Mouse (Mus musculus) midbrain, embryonic 12.5 days (tissue): ENCODE measurements around the gene Hyls1. TPM values are rescaled to one million over a fixed set of nuclear protein-coding genes. Genes with fewer than 3 reads are reported as not detected.

Source experiments
- ATAC-seq: fragments of 200-750 bp; cut with Nextera tagmentation; 2 replicates; pipeline ENCODE4 v1.8.0; 2017; ENCODE audit warnings: low read depth, moderate TSS enrichment, moderate library complexity; ENCODE audit not compliant: low FRiP score
- H3K27ac ChIP-seq: fragments of 300-500 bp; sonication (generic); replicated peaks from 2 replicates; pipeline ENCODE4 v1.5.1; 2016; ENCODE audit warnings: mild to moderate bottlenecking
- H3K27me3 ChIP-seq: fragments of 300-500 bp; sonication (generic); 2 replicates; pipeline ENCODE4 v1.6.1; 2016; ENCODE audit warnings: mild to moderate bottlenecking
- H3K36me3 ChIP-seq: fragments of 300-500 bp; sonication (generic); 2 replicates; pipeline ENCODE4 v1.6.1; 2016
- H3K4me1 ChIP-seq: fragments of 300-500 bp; sonication (generic); 2 replicates; pipeline ENCODE4 v1.6.1; 2016
- H3K4me2 ChIP-seq: fragments of 300-500 bp; sonication (generic); replicated peaks from 2 replicates; pipeline ENCODE4 v1.6.1; 2016; ENCODE audit warnings: mild to moderate bottlenecking, moderate library complexity
- H3K4me3 ChIP-seq: fragments of 300-500 bp; sonication (generic); 2 replicates; pipeline ENCODE4 v1.5.1; 2016; ENCODE audit warnings: mild to moderate bottlenecking
- H3K9ac ChIP-seq: fragments of 300-500 bp; sonication (generic); replicated peaks from 2 replicates; pipeline ENCODE4 v1.6.1; 2016; ENCODE audit warnings: mild to moderate bottlenecking, moderate library complexity
- H3K9me3 ChIP-seq: fragments of 300-500 bp; sonication (generic); 2 replicates; pipeline ENCODE4 v1.6.1; 2016; ENCODE audit warnings: mild to moderate bottlenecking
- WGBS: fragments of 180-500 bp; shearing (Covaris S2); methylation state at CpG from one replicate; pipeline ENCODE4 v1.1.7; 2016; 5-methylcytosine and 5-hydroxymethylcytosine counted together
- polyA plus RNA-seq: library from polyadenylated mRNA; unstranded; fragments of >200 nt; fragmentation: Nextera tagmentation; extraction: Ambion mirVana; gene quantifications from 2 replicates; pipeline ENCODE4 v1.2.1, GENCODE M21; 2016

Hyls1 gene
- polyA plus RNA-seq, 1 experiment from 2014 or later = 26.8 TPM

DNA sequence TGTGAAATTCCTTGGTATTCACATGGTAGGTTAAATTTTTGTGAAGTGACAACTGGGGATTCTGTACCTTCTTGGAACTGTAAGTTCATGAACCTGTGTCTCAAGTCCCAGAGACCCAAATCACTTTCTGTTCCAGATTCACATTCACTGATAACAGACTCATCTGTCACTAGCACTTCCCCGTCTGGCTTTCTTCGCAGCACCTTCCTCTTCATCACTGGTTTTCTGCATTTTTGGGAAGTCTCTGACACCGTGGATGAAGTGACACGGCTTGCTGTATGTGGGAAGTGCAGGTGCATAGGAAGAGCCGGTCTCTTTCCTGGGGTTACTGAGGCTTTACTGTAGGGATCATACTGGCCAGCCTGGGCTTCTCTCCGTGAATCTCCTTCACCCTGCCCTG, 8.6 kb downstream of the Hyls1 start:
- ATAC-seq = no peak
- Histone ChIP-seq H3K27ac (no peak overlapping the region), H3K4me1 (peaks cover 22% of the 10 kb centered on the region), H3K4me2 (no peak overlapping the region), H3K27me3 (peaks cover 18% of the 10 kb centered on the region), H3K4me3 (no peak overlapping the region), H3K9me3 (no peaks in the 10 kb centered on the region), H3K9ac (no peak overlapping the region), H3K36me3 (peaks cover 34% of the 10 kb centered on the region)
- WGBS = 91% methylated on average over 6 of the region's 6 CpGs

DNA sequence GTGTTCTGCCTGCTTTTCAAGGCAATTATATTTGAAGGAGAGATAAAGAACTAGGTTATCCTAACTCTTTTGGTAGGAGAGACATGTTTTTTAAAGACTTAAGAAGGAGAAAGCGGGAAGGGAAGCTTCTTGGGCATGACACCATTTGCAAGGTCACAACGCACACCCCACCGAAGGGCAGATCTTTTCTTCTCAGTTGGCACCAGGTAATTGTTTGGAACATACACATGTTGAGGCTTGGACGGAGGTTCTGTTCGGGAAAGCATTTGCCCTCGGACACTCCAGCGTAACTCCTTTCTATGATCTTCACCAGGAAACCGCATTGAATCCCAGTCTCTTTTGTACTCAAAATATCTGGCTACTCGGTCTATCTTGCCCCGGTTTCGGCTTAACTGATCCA, 9.1 kb downstream of the Hyls1 start:
- no peak overlapping the region for H3K27ac ChIP-seq
- no peak for ATAC-seq
- H3K9me3 ChIP-seq = no peaks in the 10 kb centered on the region
- peaks cover 22% of the 10 kb centered on the region for H3K4me1 ChIP-seq
- no peak overlapping the region for H3K4me3 ChIP-seq
- peaks cover 29% of the 10 kb centered on the region for H3K36me3 ChIP-seq
- H3K4me2 ChIP-seq = no peak overlapping the region
- peaks cover 21% of the 10 kb centered on the region for H3K27me3 ChIP-seq
- 94% methylated on average over 11 of the region's 11 CpGs for WGBS
- no peak overlapping the region for H3K9ac ChIP-seq

DNA sequence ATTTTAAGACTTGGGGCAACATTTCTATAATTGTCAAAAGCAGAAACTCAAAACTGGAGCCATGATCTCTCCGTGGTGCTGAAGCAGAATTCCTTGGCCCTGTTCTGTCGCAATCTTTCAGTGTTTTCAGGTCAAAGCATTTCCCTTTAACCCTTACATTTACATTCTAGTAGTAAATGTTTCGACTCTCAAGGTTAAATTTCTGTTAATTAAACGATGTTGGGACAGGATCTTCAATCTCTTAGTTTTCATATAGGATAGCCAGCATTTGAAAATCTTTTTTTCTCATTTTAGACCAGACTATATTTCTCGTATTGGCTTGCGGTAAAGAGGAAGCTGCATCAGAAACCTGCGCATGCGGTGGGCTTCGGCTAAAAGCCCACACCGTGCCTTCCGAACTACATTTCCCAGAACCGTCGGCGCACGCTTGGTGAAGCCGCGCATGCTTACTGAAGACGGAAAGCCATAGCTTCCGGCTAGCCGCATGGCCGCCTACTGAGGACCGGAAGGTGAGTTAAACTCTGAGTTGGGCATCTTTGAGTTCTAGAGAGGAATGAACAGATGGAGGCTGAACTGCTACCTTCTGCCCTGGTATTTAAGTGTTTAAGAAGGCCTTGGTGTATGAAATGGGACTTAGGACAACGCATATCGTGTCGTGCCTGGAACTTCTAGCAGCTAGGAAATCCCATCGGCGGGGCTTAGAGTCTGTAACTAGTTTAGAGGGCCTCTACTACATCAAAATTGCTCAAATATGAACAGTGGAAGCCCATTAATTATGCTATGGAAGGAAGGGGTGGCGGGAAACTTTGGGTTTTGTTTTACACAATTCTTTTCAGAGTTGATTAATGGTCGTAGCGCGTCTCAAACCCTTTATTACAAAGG, 10.9 kb downstream of the Hyls1 start:
- peaks cover 13% of the 10 kb centered on the region for H3K36me3 ChIP-seq
- H3K27me3 ChIP-seq = peaks cover 23% of the 10 kb centered on the region
- peak; percentile 88 for ATAC-seq
- peak overlapping the region; percentile 77 for H3K27ac ChIP-seq
- peak overlapping the region; percentile 62 for H3K9ac ChIP-seq
- peak overlapping the region; percentile 60 for H3K4me3 ChIP-seq
- H3K4me2 ChIP-seq = peak overlapping the region; percentile 92
- 2% methylated on average over 31 of the region's 31 CpGs for WGBS
- no peaks in the 10 kb centered on the region for H3K9me3 ChIP-seq
- peaks cover 22% of the 10 kb centered on the region for H3K4me1 ChIP-seq

DNA sequence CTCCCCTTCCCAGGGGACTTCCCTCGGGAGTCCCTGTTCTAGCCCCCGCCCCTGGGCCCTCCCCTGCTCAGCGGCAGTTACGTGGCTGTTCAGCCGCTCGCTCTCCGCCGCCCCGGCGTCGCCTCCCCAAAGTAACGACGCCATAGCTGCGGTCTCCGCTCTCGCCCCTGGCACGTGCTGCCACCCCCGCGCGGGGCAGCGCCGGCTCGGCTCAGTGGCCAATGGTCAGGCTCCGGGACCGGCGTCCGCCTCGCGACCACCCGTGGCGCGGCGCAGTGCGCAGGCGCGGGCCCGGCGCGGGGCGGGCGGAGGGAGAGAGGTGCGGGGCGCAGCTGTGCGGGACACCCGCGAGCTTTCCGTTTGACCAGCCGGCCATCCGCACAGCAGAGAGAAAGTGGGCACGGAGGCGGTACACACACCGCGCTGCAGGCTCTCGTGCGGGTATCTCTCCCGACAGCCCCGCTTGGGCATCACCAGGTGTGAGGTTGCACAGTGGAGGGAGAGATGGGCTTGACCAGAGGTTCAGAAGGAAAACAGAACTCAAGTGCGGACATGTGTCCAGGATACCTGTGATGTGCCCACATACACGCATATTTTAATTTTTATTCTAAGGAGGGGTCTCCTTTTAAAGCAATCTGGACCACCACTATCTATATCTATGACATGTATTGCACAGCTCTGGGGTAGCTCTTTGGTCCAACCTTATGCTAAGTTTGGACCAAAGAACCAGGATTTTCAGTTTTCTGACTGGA, 11.8 kb downstream of the Hyls1 start, which contains the start of the genes Ddx25 and Pus3:
Gene Ddx25, minus strand, starts transcription at position 272 of the 752 bp plus-strand sequence.
Gene Pus3, plus strand, starts transcription at position 339 of the 752 bp plus-strand sequence.
- H3K27me3 ChIP-seq = peaks cover 23% of the 10 kb centered on the region
- peak within 1 kb of the TSS; percentile 92 for H3K4me2 ChIP-seq
- WGBS = under 1% methylated on average over 53 of the region's 59 CpGs
- peaks cover 18% of the 10 kb centered on the region for H3K36me3 ChIP-seq
- H3K4me3 ChIP-seq = peak within 1 kb of the TSS; percentile 60
- peak within 1 kb of the TSS; percentile 62 for H3K9ac ChIP-seq
- no peaks in the 10 kb centered on the region for H3K9me3 ChIP-seq
- H3K4me1 ChIP-seq = peaks cover 22% of the 10 kb centered on the region
- ATAC-seq = peak; percentile 84
- H3K27ac ChIP-seq = peak within 1 kb of the TSS; percentile 77

DNA sequence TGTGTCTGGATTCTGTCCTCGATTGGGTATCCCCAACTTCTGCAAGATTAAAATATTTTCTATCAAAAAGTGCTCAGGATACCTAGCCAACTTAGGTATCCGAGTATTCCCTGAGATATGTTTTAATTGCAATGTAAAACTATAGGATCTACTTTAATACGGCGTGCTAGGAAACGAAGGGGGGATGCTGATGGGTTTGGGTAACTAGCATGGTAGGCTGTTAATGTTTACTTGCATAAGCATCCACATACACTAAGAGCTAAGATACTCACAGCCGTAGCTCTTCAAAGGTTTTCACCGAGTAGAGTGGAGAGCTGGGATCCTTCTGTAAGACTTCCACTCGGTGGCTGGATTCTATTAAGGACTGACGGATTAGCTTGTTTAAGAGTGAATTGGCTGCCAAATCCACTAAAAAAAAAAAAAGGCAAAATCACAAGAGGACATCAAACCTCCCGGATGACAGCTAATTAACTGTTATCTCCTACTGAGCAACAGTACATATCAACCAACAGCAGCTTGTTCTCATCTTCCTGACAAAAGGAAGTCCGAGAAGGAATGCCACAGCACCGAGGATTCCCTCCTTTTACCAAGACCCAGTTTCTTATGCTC, 13.6 kb downstream of the Hyls1 start:
- ATAC-seq = no peak
- peaks cover 22% of the 10 kb centered on the region for H3K4me1 ChIP-seq
- H3K4me2 ChIP-seq = no peak overlapping the region
- no peak overlapping the region for H3K9ac ChIP-seq
- H3K9me3 ChIP-seq = no peaks in the 10 kb centered on the region
- WGBS = 78% methylated on average over 12 of the region's 12 CpGs
- H3K4me3 ChIP-seq = no peak overlapping the region
- H3K36me3 ChIP-seq = peaks cover 13% of the 10 kb centered on the region
- no peak overlapping the region for H3K27ac ChIP-seq
- peaks cover 23% of the 10 kb centered on the region for H3K27me3 ChIP-seq

DNA sequence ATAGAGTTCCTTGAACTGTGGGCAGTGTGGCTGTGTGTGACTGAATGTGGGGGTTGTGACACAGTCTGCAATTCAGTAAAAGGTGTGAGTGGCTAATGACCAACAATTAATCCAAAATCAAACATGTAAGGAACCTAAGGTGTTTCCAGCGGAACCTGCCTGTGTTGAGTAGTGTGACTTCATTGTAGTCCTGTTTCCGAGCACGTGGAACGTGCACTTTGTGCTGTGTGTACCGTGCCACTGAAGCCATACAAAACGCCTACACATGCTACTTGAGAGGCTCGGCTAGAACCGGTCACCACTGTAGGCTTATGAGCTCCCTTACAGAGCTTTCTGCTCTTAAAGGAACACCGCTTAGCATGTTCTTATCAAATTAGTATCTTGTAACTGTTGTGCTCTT, 21.7 kb downstream of the Hyls1 start:
- Histone ChIP-seq H3K27ac (no peak overlapping the region), H3K9me3 (no peaks in the 10 kb centered on the region), H3K9ac (no peak overlapping the region), H3K4me1 (no peaks in the 10 kb centered on the region), H3K4me2 (no peak overlapping the region), H3K27me3 (no peaks in the 10 kb centered on the region), H3K36me3 (no peaks in the 10 kb centered on the region; the same call in 1 of the 2 replicates), H3K4me3 (no peak overlapping the region)
- WGBS = 89% methylated on average over 9 of the region's 9 CpGs
- no peak for ATAC-seq

DNA sequence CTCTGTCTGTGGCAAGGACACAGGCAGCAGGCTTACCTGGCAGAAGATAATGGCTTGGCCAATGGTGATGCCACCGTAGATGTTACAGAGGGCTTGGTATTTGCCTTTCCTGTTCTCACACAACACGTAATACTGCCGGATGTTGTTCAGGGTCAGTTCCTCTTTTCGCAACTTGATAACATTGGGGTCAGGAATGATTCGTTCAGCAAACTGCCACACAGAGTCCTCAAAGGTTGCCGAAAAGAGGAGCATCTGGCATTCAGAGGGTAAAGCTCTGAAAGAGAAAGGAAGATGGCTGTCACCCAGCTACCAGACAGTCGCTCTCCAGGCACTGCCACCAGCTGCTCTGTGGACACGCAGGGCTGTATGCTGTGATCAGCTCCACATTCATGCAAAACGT, 23.5 kb downstream of the Hyls1 start:
- H3K9ac ChIP-seq = no peak overlapping the region
- H3K4me2 ChIP-seq = no peak overlapping the region
- ATAC-seq = no peak
- H3K27ac ChIP-seq = no peak overlapping the region
- peaks cover 4% of the 10 kb centered on the region; the same call in 1 of the 2 replicates for H3K36me3 ChIP-seq
- 88% methylated on average over 9 of the region's 9 CpGs for WGBS
- H3K4me1 ChIP-seq = no peaks in the 10 kb centered on the region
- H3K4me3 ChIP-seq = no peak overlapping the region
- no peaks in the 10 kb centered on the region for H3K9me3 ChIP-seq
- H3K27me3 ChIP-seq = no peaks in the 10 kb centered on the region

DNA sequence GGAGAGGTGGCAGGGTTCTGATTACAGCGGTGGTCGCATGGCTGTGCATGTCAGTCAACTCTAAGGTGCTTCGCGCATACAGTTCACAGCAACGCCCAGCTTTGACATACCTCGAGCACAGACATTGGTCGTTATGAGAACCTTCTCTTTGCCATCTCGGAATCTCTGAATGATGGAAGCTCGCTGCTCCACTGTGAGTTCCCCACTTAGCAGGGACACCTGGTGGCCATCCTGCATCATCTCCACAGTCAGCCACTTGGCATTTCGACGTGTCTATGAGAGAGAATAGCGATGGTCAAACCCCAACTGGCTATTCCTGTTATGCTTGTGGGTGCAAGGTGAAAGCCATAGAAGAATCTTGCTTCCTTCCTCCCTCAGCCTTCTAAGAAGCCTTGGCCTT, 24.5 kb downstream of the Hyls1 start:
- Histone ChIP-seq H3K4me2 (no peak overlapping the region), H3K4me3 (no peak overlapping the region), H3K27ac (no peak overlapping the region), H3K36me3 (peaks cover 4% of the 10 kb centered on the region; the same call in 1 of the 2 replicates), H3K9me3 (no peaks in the 10 kb centered on the region), H3K27me3 (no peaks in the 10 kb centered on the region), H3K4me1 (no peaks in the 10 kb centered on the region), H3K9ac (no peak overlapping the region)
- no peak for ATAC-seq
- 77% methylated on average over 12 of the region's 12 CpGs for WGBS

DNA sequence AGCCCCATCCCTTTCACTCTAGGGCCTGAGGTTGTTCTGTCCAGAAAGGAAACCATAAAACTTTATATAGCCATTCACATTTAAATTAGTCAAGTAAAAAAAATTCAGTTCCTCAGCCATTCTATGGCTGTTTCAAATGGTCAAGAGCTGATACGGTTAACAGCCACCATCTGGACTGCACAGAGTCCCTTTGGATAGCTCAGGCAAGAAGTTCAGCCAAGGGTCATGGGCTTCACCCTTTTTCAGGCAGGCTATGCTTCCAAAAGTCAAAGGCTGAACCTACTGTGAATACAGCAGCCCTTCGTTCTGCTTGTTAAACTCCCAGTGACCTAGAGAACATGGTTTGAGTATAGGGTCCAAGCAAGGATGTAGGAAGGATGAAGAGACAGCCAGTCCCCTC, 25.5 kb downstream of the Hyls1 start:
- WGBS = 92% methylated on average over 2 of the region's 2 CpGs
- no peak for ATAC-seq

DNA sequence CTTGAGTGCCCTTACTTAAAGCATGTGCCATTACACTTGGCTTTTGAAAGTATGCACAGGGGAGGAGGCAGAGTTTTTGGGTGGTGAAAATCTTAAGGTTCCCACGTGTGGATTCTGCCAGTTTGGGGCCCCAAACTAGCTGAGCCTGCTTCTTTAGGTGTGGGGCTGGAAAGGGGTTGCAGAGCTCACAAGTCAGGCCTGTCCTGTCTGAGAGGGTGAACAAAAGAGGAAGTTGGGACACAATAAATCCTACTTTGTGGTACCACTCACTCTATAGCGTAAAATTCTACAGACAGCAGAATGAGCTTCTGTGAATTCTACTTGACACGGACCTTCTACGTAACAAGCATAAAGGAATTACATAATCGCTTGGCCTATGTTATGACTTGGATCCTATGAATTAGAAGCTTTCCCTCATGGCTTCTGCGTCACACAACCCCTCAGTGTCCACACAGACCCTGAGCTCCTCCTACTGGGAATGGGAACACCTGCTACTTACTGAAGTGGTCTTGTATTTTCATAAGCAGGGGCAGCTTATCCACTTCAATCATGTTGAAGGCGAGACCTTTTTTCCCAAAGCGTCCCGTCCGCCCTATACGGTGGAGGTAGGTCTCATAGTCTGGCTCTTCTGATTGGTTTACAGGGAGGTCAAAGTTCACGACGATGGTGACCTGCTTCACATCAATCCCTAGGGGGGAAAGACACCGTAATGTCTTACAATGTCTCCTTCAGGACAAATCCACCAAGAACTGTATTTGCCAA, 26.9 kb downstream of the Hyls1 start:
- peaks cover 4% of the 10 kb centered on the region; the same call in 1 of the 2 replicates for H3K36me3 ChIP-seq
- no peak overlapping the region for H3K9ac ChIP-seq
- H3K4me3 ChIP-seq = no peak overlapping the region
- no peak overlapping the region for H3K27ac ChIP-seq
- peak; percentile 41; the same call in 1 of the 2 replicates for ATAC-seq
- peaks cover 5% of the 10 kb centered on the region; the same call in 1 of the 2 replicates for H3K27me3 ChIP-seq
- 75% methylated on average over 14 of the region's 14 CpGs for WGBS
- H3K4me2 ChIP-seq = no peak overlapping the region
- no peaks in the 10 kb centered on the region for H3K9me3 ChIP-seq
- H3K4me1 ChIP-seq = 0 out of 2 replicates have a peak, but pooled peaks cover 3% of the 10 kb centered on the region

More for the DNA sequence above, 25.5 kb downstream of the Hyls1 start:
- Histone ChIP-seq H3K4me2 (no peak overlapping the region), H3K4me3 (no peak overlapping the region), H3K9ac (no peak overlapping the region), H3K27ac (no peak overlapping the region), H3K9me3 (no peaks in the 10 kb centered on the region), H3K4me1 (no peaks in the 10 kb centered on the region), H3K27me3 (peaks cover 5% of the 10 kb centered on the region; the same call in 1 of the 2 replicates), H3K36me3 (peaks cover 4% of the 10 kb centered on the region; the same call in 1 of the 2 replicates)

DNA sequence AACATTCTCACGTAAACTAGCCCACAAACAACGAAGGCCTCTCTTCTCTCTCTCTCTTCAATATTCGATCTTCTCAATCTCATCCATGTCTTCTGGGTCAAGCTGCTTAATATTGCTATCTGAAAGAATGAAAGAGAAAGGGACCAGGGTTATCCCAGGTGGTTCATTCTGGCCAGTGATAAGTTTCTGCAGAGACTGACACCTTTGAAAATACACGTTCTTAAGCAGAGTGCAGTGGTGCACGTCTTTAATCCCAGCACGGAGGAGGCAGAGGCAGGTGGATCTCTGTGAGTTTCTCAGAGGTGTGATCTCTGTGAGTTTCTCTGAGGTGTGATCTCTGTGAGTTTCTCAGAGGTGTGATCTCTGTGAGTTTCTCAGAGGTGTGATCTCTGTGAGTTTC, 28.3 kb downstream of the Hyls1 start:
- H3K27ac ChIP-seq = no peak overlapping the region
- H3K27me3 ChIP-seq = peaks cover 5% of the 10 kb centered on the region; the same call in 1 of the 2 replicates
- no peak overlapping the region for H3K4me3 ChIP-seq
- 0 out of 2 replicates have a peak, but pooled peaks cover 3% of the 10 kb centered on the region for H3K4me1 ChIP-seq
- WGBS = 70% methylated on average over 6 of the region's 6 CpGs
- no peak for ATAC-seq
- H3K9me3 ChIP-seq = no peaks in the 10 kb centered on the region
- no peak overlapping the region for H3K9ac ChIP-seq
- H3K36me3 ChIP-seq = peaks cover 4% of the 10 kb centered on the region; the same call in 1 of the 2 replicates
- no peak overlapping the region for H3K4me2 ChIP-seq
